Mouse (Mus musculus) monocyte, adult 2 months (primary cell): ENCODE data around the gene Rab11fip3.

Source experiments
- DNase-seq, 2 experiments: peaks; one replicate each; pipeline ENCODE4 v3.0.0; 2022; ENCODE audit warnings: low spot score in 2 of 2, low read depth in 1 of 2

Rab11fip3 gene

GRCm38 (mm10) chr17:25956631-25957030 lies 112.7 kb downstream of the Rab11fip3 start:
- DNase-seq = no peak

GRCm38 (mm10) chr17:25956201-25956600 lies 113.2 kb downstream of the Rab11fip3 start:
- DNase-seq = no peak

GRCm38 (mm10) chr17:25955736-25956135 lies 113.6 kb downstream of the Rab11fip3 start:
- no peak for DNase-seq

GRCm38 (mm10) chr17:25954671-25955070 lies 114.7 kb downstream of the Rab11fip3 start:
- no peak for DNase-seq

- DNase-seq = no peak
These were observed 116.2 kb downstream of the Rab11fip3 start for GRCm38 (mm10) chr17:25953161-25953560.

GRCm38 (mm10) chr17:25951803-25952623 lies 117.3 kb downstream of the Rab11fip3 start, which contains the start of gene A930017K11Rik:
Gene A930017K11Rik, minus strand, starts transcription at chr17:25952565.
- no peak for DNase-seq

GRCm38 (mm10) chr17:25951225-25951802 lies 118.0 kb downstream of the Rab11fip3 start:
- DNase-seq = no peak

GRCm38 (mm10) chr17:25950706-25951105 lies 118.6 kb downstream of the Rab11fip3 start:
- DNase-seq = no peak

- DNase-seq = no peak
These were observed 119.4 kb downstream of the Rab11fip3 start for GRCm38 (mm10) chr17:25949981-25950380.

- no peak for DNase-seq
These were observed 121.3 kb downstream of the Rab11fip3 start for GRCm38 (mm10) chr17:25948051-25948450.

GRCm38 (mm10) chr17:25947576-25947975 lies 121.8 kb downstream of the Rab11fip3 start:
- DNase-seq = no peak

- DNase-seq = no peak
These were observed 122.5 kb downstream of the Rab11fip3 start for GRCm38 (mm10) chr17:25946891-25947290.

- DNase-seq = no peak
These were observed 123.0 kb downstream of the Rab11fip3 start for GRCm38 (mm10) chr17:25946349-25946748.

GRCm38 (mm10) chr17:25945517-25946155 lies 123.7 kb downstream of the Rab11fip3 start:
- no peak for DNase-seq

GRCm38 (mm10) chr17:25944366-25945163 lies 124.8 kb downstream of the Rab11fip3 start, which contains the start of the genes Pigq and Nhlrc4:
Gene Pigq, minus strand, starts transcription at chr17:25944936.
Gene Nhlrc4, minus strand, starts transcription at chr17:25944961.
- DNase-seq = no peak

GRCm38 (mm10) chr17:25943769-25944168 lies 125.6 kb downstream of the Rab11fip3 start:
- DNase-seq = no peak

GRCm38 (mm10) chr17:25943221-25943620 lies 126.1 kb downstream of the Rab11fip3 start:
- DNase-seq = no peak

GRCm38 (mm10) chr17:25942597-25943151 lies 126.7 kb downstream of the Rab11fip3 start:
- peak in 1 of 2 experiments; percentile 24 for DNase-seq

GRCm38 (mm10) chr17:25941511-25942241 lies 127.7 kb downstream of the Rab11fip3 start:
- DNase-seq = peak in 1 of 2 experiments; percentile 43
